ENCODE assay signal across 18 mouse cellular contexts in genomic region chr11:85474326-85474725, GRCm38 (mm10).
DNase-seq lines count a peak whose midpoint lies in the region; ATAC-seq and TF ChIP-seq lines count a peak whose summit lies in the region.
"Had no signal": no experiment of that assay in that cellular context is flagged by ENCODE, and none has a peak within 500 bp of the region (broad histone marks: within the 10 kb centered on the region; RNA-seq: fewer than 3 reads in every experiment).

No protein-coding gene starts in this region.

- peak overlapping the region; percentile 65 for H3K4me2 ChIP-seq in heart, embryonic 13.5 days
- no peak overlapping the region for H3K4me2 ChIP-seq in lung, embryonic 14.5 days
- no peak overlapping the region for H3K4me2 ChIP-seq in embryonic facial prominence, embryonic 11.5 days (ENCODE audit: low read depth, low read length)
- peak overlapping the region; percentile 25 for H3K4me2 ChIP-seq in neural tube, embryonic 13.5 days
- H3K4me2 ChIP-seq: embryonic facial prominence, embryonic 15.5 days; forebrain, embryonic 15.5 days; stomach, embryonic 15.5 days had no signal

- TF ChIP-seq CTCF in heart, adult 2 months (IDR thresholded peaks at IDR 0.05) = no peak
- TF ChIP-seq CTCF in lung, embryonic 14.5 days (IDR thresholded peaks at IDR 0.05; ENCODE audit: low read depth) = no peak
- TF ChIP-seq CTCF in lung, adult 2 months (IDR thresholded peaks at IDR 0.05; ENCODE audit: insufficient read depth, low read length) = no peak
- TF ChIP-seq CTCF in left cerebral cortex, adult 2 months (IDR thresholded peaks at IDR 0.05) = no peak

- no peaks in the 10 kb centered on the region for H3K27me3 ChIP-seq in heart, embryonic 13.5 days (replicated peaks)
- no peaks in the 10 kb centered on the region for H3K27me3 ChIP-seq in heart, adult 2 months (ENCODE audit: control insufficient read depth, insufficient read depth, low read length)
- no peaks in the 10 kb centered on the region for H3K27me3 ChIP-seq in lung, embryonic 14.5 days (ENCODE audit: insufficient read depth, low read length)
- H3K27me3 ChIP-seq in embryonic facial prominence, embryonic 11.5 days (ENCODE audit: control insufficient read depth, insufficient read depth, low read length) = no peaks in the 10 kb centered on the region
- H3K27me3 ChIP-seq in neural tube, embryonic 13.5 days = no peaks in the 10 kb centered on the region
- H3K27me3 ChIP-seq: embryonic facial prominence, embryonic 15.5 days; forebrain, embryonic 15.5 days; stomach, embryonic 15.5 days had no signal

- 6% methylated on average over 12 of the region's 12 CpGs for WGBS in heart, embryonic 13.5 days
- WGBS in heart, adult 2 months = 43% methylated on average over 12 of the region's 12 CpGs
- WGBS in lung, embryonic 14.5 days = 31% methylated on average over 12 of the region's 12 CpGs
- 66% methylated on average over 12 of the region's 12 CpGs for WGBS in lung, adult 2 months
- 48% methylated on average over 12 of the region's 12 CpGs for WGBS in embryonic facial prominence, embryonic 11.5 days
- WGBS in neural tube, embryonic 13.5 days = 29% methylated on average over 12 of the region's 12 CpGs

- no peak for TF ChIP-seq POLR2A in heart, adult 2 months (IDR thresholded peaks at IDR 0.05; ENCODE audit: insufficient read depth, low read depth, low read length)
- no peak for TF ChIP-seq POLR2A in lung, adult 2 months (IDR thresholded peaks at IDR 0.05; ENCODE audit: borderline replicate concordance, extremely low read depth, low read depth, low read length)

- H3K36me3 ChIP-seq in heart, embryonic 13.5 days = no peaks in the 10 kb centered on the region
- H3K36me3 ChIP-seq in heart, adult 2 months (ENCODE audit: control insufficient read depth, insufficient read depth, low read length) = no peaks in the 10 kb centered on the region
- no peaks in the 10 kb centered on the region for H3K36me3 ChIP-seq in lung, embryonic 14.5 days (ENCODE audit: insufficient read depth)
- no peaks in the 10 kb centered on the region for H3K36me3 ChIP-seq in embryonic facial prominence, embryonic 11.5 days (replicated peaks; ENCODE audit: control insufficient read depth, insufficient read depth, low read depth, low read length)
- H3K36me3 ChIP-seq in neural tube, embryonic 13.5 days = no peaks in the 10 kb centered on the region
- H3K36me3 ChIP-seq: embryonic facial prominence, embryonic 15.5 days; forebrain, embryonic 15.5 days; stomach, embryonic 15.5 days had no signal

- no peaks in the 10 kb centered on the region for H3K79me2 ChIP-seq in heart, adult 2 months (replicated peaks; ENCODE audit: control insufficient read depth, insufficient read depth, low read length)

- no peak for ATAC-seq in heart, embryonic 13.5 days (ENCODE audit: extremely low read depth, insufficient number of reproducible peaks, low FRiP score, low TSS enrichment)
- no peak for ATAC-seq in lung, embryonic 14.5 days (ENCODE audit: insufficient read depth)
- no peak for ATAC-seq in embryonic facial prominence, embryonic 11.5 days (replicated peaks; ENCODE audit: insufficient number of reproducible peaks, low FRiP score, low TSS enrichment, low read depth)
- no peak for ATAC-seq in neural tube, embryonic 13.5 days (ENCODE audit: low read depth)
- no peak for ATAC-seq in megakaryocyte progenitor cell, adult 5-6 weeks (replicated peaks; ENCODE audit: poor library complexity)
- ATAC-seq: forebrain, embryonic 15.5 days; inflammation-experienced regulatory T-cells, adult 6 months; lung, postnatal 0 days had no signal

- H3K9me3 ChIP-seq in heart, embryonic 13.5 days = no peaks in the 10 kb centered on the region
- H3K9me3 ChIP-seq in lung, embryonic 14.5 days (ENCODE audit: low read depth, low read length) = no peaks in the 10 kb centered on the region
- no peaks in the 10 kb centered on the region for H3K9me3 ChIP-seq in embryonic facial prominence, embryonic 11.5 days (replicated peaks; ENCODE audit: control insufficient read depth, low read length)
- H3K9me3 ChIP-seq in neural tube, embryonic 13.5 days = no peaks in the 10 kb centered on the region
- H3K9me3 ChIP-seq: embryonic facial prominence, embryonic 15.5 days; forebrain, embryonic 15.5 days; stomach, embryonic 15.5 days had no signal

- TF ChIP-seq EP300 in heart, adult 2 months (IDR thresholded peaks at IDR 0.05; ENCODE audit: insufficient read depth, low read depth, low read length) = no peak

- intact Hi-C loops in heart, adult 2 months (cut with DNase I) = loop anchor here (5.0 kb wide), 1 partner anchor 92 kb away; no protein-coding TSS in a partner anchor
- intact Hi-C loops in left cerebral cortex, adult 2 months (cut with DNase I) = loop anchor here (5.0 kb wide), 1 partner anchor 368 kb away; no protein-coding TSS in a partner anchor

- H3K27ac ChIP-seq in heart, embryonic 13.5 days (replicated peaks) = no peak overlapping the region
- H3K27ac ChIP-seq in heart, adult 2 months = no peak overlapping the region
- H3K27ac ChIP-seq in lung, embryonic 14.5 days (ENCODE audit: low read depth) = no peak overlapping the region
- 0 out of 2 replicates have a peak overlapping the region, but pooled peaks have one; percentile 13 for H3K27ac ChIP-seq in embryonic facial prominence, embryonic 11.5 days (replicated peaks; ENCODE audit: low read depth, low read length)
- no peak overlapping the region for H3K27ac ChIP-seq in neural tube, embryonic 13.5 days (replicated peaks)
- no peak overlapping the region for H3K27ac ChIP-seq in left cerebral cortex, adult 2 months
- H3K27ac ChIP-seq: embryonic facial prominence, embryonic 15.5 days; forebrain, embryonic 15.5 days; stomach, embryonic 15.5 days had no signal

- no peak for DNase-seq in heart, adult 2 months
- DNase-seq in lung, embryonic 14.5 days = peak; percentile 55
- DNase-seq in lung, adult 2 months = no peak
- DNase-seq in embryonic facial prominence, embryonic 11.5 days (ENCODE audit: low spot score) = no peak
- DNase-seq in left cerebral cortex, adult 2 months (ENCODE audit: extremely low spot score in 1 of 2, low spot score in 2 of 2) = no peak
- DNase-seq: B cell, adult 2 months; cerebellum, adult 2 months; gastrocnemius, postnatal 10 days; liver; thymus, postnatal 4 days had no signal

- peak overlapping the region; percentile 35 for H3K4me3 ChIP-seq in heart, embryonic 13.5 days
- H3K4me3 ChIP-seq in heart, adult 2 months = no peak overlapping the region
- H3K4me3 ChIP-seq in lung, embryonic 14.5 days (ENCODE audit: low read depth, low read length) = no peak overlapping the region
- H3K4me3 ChIP-seq in lung, adult 2 months (replicated peaks; ENCODE audit: extremely low read depth, low read depth, low read length) = no peak overlapping the region
- no peak overlapping the region for H3K4me3 ChIP-seq in embryonic facial prominence, embryonic 11.5 days (ENCODE audit: low read depth, low read length)
- no peak overlapping the region for H3K4me3 ChIP-seq in neural tube, embryonic 13.5 days
- H3K4me3 ChIP-seq in left cerebral cortex, adult 2 months = no peak overlapping the region
- H3K4me3 ChIP-seq: embryonic facial prominence, embryonic 15.5 days; forebrain, embryonic 15.5 days; stomach, embryonic 15.5 days had no signal

- H3K4me1 ChIP-seq in heart, embryonic 13.5 days = peaks cover 13% of the 10 kb centered on the region
- H3K4me1 ChIP-seq in heart, adult 2 months (ENCODE audit: control insufficient read depth, insufficient read depth, low read length) = peaks cover 1% of the 10 kb centered on the region; the same call in 1 of the 2 replicates
- no peaks in the 10 kb centered on the region; the same call in 1 of the 2 replicates for H3K4me1 ChIP-seq in lung, embryonic 14.5 days (ENCODE audit: insufficient read depth)
- no peaks in the 10 kb centered on the region; the same call in 1 of the 2 replicates for H3K4me1 ChIP-seq in lung, adult 2 months (ENCODE audit: control insufficient read depth, insufficient read depth, low read length)
- no peaks in the 10 kb centered on the region for H3K4me1 ChIP-seq in embryonic facial prominence, embryonic 11.5 days (ENCODE audit: control insufficient read depth, insufficient read depth, low read length)
- H3K4me1 ChIP-seq in neural tube, embryonic 13.5 days (replicated peaks) = peaks cover 16% of the 10 kb centered on the region; the same call in 1 of the 2 replicates

- H3K9ac ChIP-seq in heart, embryonic 13.5 days = peak overlapping the region; percentile 54; the same call in 1 of the 2 replicates
- H3K9ac ChIP-seq in heart, adult 2 months (ENCODE audit: low read depth, low read length) = no peak overlapping the region
- no peak overlapping the region for H3K9ac ChIP-seq in lung, embryonic 14.5 days
- H3K9ac ChIP-seq in embryonic facial prominence, embryonic 11.5 days (replicated peaks; ENCODE audit: low read length) = no peak overlapping the region
- 0 out of 2 replicates have a peak overlapping the region, but pooled peaks have one; percentile 22 for H3K9ac ChIP-seq in neural tube, embryonic 13.5 days
- H3K9ac ChIP-seq: embryonic facial prominence, embryonic 15.5 days; forebrain, embryonic 15.5 days; stomach, embryonic 15.5 days had no signal

Comparison
In these comparisons a context has a peak if more than half of its experiments do, and no peak if none do; other contexts are left out.
1. H3K9ac ChIP-seq: peak in heart, embryonic 13.5 days (single experiment) and neural tube, embryonic 13.5 days (single experiment); none in heart, adult 2 months (single experiment), lung, embryonic 14.5 days (single experiment) and embryonic facial prominence, embryonic 11.5 days (single experiment).
2. H3K4me2 ChIP-seq: peak in heart, embryonic 13.5 days (single experiment) and neural tube, embryonic 13.5 days (single experiment); none in lung, embryonic 14.5 days (single experiment) and embryonic facial prominence, embryonic 11.5 days (single experiment).